Mouse (Mus musculus): ENCODE results near the gene Aoc2.

Gene Aoc2

DNA sequence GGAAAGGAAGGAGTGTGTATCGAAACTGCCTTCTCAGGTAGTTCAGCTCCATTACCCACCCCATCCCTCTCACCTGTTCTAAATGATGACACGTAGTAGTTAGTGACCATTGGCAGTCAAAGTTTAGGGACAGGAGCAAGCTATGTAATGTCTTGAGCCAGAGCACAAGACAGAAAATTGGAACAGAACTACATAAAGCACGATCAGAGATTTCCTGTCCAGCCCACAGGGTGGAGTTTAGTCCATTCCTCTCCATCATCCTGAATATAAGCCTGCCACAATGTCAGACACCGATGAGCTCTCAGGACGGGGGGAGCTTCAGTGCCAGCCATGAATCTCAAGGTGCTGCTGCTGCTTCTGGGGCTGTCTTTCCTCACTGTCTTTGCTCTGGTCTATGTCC, at the start of gene Aoc2:
TSS of gene Aoc2 (plus strand) at position 301 of the 400 bp plus-strand sequence.
- CTCF ChIA-PET: interaction anchor here (0.6 to 9.7 kb wide), 15 partner anchors 10 to 148 kb away, joined by 3 to 105 read pairs (median 7); partner anchors contain the start of genes Becn1 (in 1 of the 4), Rnd2 (in 1 of the 4), Rpl27 (in 1 of the 4) and Vat1 (in 1 of the 4)
- POLR2A ChIA-PET: interaction anchor here (0.6 to 7.7 kb wide), 27 partner anchors 8 to 153 kb away, joined by 3 to 61 read pairs (median 4); partner anchors contain the start of genes Rpl27 (in 3 of the 4), Psme3 (in 2 of the 4), Becn1 (in 1 of the 4) and Cntd1 (in 1 of the 4)

DNA sequence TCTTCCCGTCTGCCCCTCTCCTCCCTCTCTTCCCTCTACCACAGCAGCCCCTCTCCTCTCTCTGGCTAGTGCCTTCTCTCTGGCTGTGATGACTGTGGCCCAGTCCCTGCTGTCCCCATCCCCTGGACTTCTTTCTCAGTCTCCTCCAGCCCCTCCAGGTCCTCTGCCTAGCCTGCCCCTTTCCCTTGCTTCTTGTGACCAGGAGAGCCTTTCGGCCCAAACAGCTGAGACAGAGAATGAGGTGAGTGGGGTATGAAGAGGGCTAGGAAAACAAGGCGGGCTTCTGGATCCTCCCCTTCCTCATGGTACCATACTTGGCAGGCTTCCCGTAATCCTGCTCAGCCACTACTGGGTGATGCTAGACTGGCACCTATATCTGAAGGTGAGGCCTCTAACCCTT, 49.6 kb upstream of the Aoc2 start:
- POLR2A ChIA-PET: interaction anchor here in 2 of 4 experiments (0.9 to 2.3 kb wide), 4 partner anchors 14 to 167 kb away, joined by 3 to 6 read pairs (median 3); partner anchors contain the start of genes Rpl27 (in 1 of the 2) and Wnk4 (in 1 of the 2)

DNA sequence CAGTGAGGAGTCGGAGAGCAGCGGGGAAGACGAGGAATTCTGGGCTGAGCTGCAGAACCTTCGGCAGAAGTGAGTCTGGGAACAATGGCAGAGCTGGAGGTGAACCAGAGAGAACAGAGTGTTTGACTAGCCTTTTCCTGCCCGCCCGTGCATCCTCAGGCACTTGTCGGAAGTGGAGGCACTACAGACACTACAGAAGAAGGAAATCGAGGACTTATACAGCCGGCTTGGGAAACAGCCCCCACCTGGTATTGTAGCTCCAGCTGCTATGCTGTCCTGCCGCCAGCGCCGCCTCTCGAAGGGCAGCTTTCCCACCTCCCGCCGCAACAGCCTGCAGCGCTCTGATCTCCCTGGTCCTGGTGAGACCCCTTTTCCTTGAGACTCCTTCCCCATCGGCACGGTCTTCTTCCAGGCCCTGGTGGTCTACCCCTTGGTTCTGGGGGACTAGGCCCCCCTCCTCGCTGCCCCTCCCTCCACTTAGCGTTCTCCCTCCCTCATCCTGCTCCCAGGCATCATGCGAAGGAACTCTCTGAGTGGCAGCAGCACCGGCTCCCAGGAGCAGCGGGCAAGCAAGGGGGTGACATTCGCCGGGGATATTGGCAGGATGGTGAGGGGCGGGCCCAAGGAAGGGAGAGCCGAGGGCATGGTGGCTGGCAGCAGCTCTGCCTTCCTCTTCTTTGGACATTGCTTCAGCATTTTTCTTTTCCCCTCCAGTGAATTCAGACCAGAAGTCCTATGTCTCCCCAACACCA, 48.4 kb upstream of the Aoc2 start:
- POLR2A ChIA-PET: interaction anchor here in 2 of 4 experiments (0.7 to 4.1 kb wide), 8 partner anchors 9 to 166 kb away, joined by 3 to 45 read pairs (median 3); partner anchors contain the start of genes Plekhh3 (in 1 of the 2), Rpl27 (in 1 of the 2) and Wnk4 (in 1 of the 2)
- CTCF ChIA-PET: interaction anchor here in 1 of 4 experiments (1.3 to 1.5 kb wide), 2 partner anchors 25 to 402 kb away, joined by 3 to 5 read pairs; partner anchors contain the start of gene Becn1

More for the DNA sequence above, 49.6 kb upstream of the Aoc2 start:
- CTCF ChIA-PET: interaction anchor here in 1 of 4 experiments (1.5 kb wide), 1 partner anchor 26 kb away, joined by 5 read pairs; the partner anchor contains the start of gene Becn1

DNA sequence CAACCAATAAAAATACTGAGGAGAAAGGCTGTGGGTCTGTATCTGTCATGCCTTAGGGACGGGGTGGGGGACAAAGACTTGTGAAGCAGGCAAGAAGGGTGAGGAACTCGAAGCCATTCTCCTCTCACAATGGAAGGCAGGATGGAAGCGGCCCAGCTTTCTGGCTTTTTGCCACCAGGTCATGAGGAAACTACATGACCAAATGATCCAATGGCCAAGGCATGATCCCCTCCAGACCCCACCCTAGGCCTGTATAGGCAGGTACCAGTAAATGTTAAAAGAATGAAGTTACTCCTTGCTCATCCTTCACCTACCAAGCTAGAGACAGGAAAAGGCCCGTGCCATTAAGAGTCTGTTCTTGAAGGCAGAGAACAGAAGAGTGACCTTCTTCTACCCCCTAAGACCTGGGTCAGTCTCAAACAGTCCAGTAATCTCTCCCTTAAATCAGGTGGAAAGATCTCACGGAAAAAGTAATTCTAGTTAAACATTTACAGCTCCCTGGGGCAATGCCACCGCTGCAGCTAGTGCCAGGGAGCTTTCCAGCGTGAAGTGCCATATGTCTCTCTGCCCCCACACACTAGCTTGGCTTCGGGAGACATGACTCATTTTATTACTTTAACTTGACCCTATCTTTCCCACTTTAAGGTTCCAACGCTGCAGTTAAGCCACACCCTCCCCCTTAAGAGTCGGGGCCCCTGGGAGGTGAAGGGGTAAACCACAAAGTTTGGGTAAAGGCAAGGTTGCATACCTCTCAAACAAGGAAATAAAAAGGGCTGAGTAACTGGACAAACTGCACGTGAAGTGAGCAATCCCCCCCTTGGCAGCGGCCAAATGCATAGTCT, 47.3 kb upstream of the Aoc2 start:
- POLR2A ChIA-PET: interaction anchor here in 3 of 4 experiments (0.8 to 4.1 kb wide), 34 partner anchors 8 to 388 kb away, joined by 3 to 45 read pairs (median 6); partner anchors contain the start of genes Rpl27 (in 3 of the 3), Becn1 (in 2 of the 3), Retreg3 (in 2 of the 3) and Tubg1 (in 2 of the 3)

DNA sequence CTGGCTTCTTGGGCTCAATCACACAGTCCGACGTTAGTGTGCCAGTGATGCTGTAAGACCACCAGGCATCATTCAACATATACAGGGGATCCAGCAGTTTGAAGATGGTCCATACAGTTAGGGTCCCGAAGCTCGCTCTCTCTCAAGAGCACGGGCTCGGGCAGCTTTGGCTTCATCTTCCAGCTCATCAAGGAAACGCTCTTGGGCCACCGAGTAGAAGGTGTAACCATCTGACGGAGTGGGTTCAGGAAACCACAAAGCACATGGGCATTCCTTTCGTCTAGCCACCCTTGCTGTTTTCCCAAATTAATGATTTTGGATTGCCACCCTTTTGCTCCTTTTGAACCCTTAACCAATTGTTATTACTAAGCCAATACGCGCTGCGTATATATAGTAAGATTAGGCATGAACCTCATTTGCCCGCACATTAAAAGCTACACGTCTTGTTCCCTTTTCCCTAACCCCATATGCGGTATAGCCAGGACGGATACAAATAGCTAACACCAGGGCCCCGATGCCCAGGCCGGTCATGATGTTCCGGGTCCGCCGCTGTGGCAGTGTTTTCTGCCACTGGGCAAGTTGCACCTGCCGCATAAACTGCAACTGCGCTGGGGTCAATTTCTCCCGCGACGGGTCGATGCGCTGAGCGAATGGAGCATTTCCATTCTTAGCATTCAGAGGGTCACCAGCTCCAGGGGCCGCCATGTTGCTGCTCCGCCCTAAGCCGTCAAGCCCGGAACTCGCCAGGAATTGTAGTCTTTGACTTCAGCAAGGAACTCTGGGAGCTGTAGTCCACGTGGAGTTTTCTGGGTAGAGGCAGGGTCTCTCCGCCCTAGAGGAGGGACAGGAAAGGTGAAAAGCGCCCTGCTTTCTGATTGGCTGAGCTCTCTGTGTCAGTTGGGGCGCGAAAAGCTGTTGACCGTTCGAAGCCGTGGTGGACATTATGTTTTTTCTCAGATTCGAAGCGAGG, 46.4 kb upstream of the Aoc2 start, which contains the start of the genes Cntd1 and Coa3:
TSS of gene Cntd1 (plus strand) at position 790 of the 970 bp plus-strand sequence.
TSS of gene Coa3 (minus strand) at position 892 of the 970 bp plus-strand sequence.
- CTCF ChIA-PET: interaction anchor here (0.5 to 2.2 kb wide), 25 partner anchors 16 to 591 kb away, joined by 3 to 21 read pairs (median 4); partner anchors contain the start of genes Becn1 (in 4 of the 4), Rpl27 (in 2 of the 4), Psmc3ip (in 1 of the 4) and Retreg3 (in 1 of the 4)
- POLR2A ChIA-PET: interaction anchor here (0.5 to 4.1 kb wide), 79 partner anchors 7 to 959 kb away, joined by 3 to 45 read pairs (median 4); partner anchors contain the start of genes Becn1 (in 3 of the 4), Psme3 (in 3 of the 4), Rpl27 (in 3 of the 4) and Wnk4 (in 3 of the 4)

More for the DNA sequence above, 47.3 kb upstream of the Aoc2 start:
- CTCF ChIA-PET: interaction anchor here in 2 of 4 experiments (0.5 to 2.2 kb wide), 10 partner anchors 17 to 164 kb away, joined by 3 to 21 read pairs (median 4); partner anchors contain the start of genes Becn1 (in 1 of the 2) and Rpl27 (in 1 of the 2)

DNA sequence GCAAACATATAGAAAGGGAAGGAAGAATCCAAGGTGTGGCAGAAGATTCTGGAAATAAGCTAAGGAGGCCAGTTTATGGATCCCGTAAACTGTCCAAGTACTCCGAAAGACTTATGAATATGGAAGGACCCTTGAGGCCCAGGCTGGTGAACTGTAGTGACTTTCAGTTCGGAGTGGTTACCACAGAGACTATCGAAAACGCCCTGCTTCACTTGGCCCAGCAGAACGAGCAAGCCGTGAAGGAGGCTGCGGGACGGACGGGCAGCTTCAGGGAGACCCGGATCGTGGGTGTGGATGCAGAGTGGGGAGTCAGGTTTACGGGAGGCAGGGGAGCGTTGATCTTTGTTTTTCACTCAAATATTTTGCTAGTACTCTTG, 45.7 kb upstream of the Aoc2 start:
- CTCF ChIA-PET: interaction anchor here (0.6 to 2.2 kb wide), 23 partner anchors 16 to 590 kb away, joined by 3 to 21 read pairs (median 4); partner anchors contain the start of genes Becn1 (in 4 of the 4), Psmc3ip (in 1 of the 4), Retreg3 (in 1 of the 4) and Rpl27 (in 1 of the 4)

DNA sequence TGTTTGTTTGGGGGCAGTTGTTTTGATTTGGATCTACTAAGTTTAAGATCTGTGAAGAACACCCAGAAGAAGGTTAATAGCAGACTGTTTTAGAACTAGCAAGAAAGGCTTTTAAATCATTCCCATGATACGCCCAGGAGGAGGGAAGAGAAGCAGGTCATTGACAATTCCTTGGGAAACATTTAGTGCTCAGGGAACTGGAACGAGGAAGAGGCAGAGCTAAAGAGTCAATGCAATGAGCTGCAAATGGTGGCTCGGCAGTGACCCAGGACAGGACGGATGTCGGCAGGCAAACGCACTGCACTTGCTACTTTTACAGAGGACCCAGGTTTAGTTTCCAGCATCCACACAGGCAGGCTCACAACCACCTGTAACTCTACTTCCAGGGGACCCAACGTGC, 44.0 kb upstream of the Aoc2 start:
- ChIA-PET CTCF (no interaction called here), POLR2A (interaction anchor here in 3 of 4 experiments (0.6 to 2.9 kb wide), 7 partner anchors 10 to 816 kb away, joined by 3 to 10 read pairs (median 4); partner anchors contain the start of genes Becn1 (in 1 of the 3), Rpl27 (in 1 of the 3) and Wnk4 (in 1 of the 3))

More for the DNA sequence above, 45.7 kb upstream of the Aoc2 start:
- POLR2A ChIA-PET: interaction anchor here (0.5 to 4.1 kb wide), 73 partner anchors 8 to 959 kb away, joined by 3 to 45 read pairs (median 4); partner anchors contain the start of genes Becn1 (in 3 of the 4), Psme3 (in 3 of the 4), Rpl27 (in 3 of the 4) and Wnk4 (in 3 of the 4)

DNA sequence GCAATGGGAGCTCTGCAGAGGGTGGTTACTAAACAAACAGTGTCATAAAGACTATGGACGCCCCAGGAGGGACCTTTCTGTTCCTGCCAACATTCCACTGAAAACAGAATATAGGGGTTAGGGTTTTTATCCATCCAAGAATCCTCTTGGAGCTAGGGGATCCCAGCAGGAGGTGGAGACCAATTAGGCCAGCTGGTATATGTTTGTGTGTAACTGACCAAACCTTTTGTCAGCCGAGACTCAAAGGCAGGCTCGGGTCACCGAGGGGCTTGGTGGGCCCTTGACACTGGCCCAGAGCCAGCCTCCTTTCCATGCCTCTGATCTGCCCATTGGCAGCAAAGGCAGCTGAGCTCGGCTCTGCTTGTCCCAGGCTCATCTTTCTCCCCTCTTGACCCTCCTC, 42.0 kb upstream of the Aoc2 start:
- CTCF ChIA-PET: interaction anchor here in 2 of 4 experiments (0.5 to 1.4 kb wide), 4 partner anchors 19 to 112 kb away, joined by 3 to 6 read pairs (median 3); partner anchors contain the start of gene Becn1 (in 2 of the 2)
- POLR2A ChIA-PET: interaction anchor here in 2 of 4 experiments (0.7 to 2.9 kb wide), 8 partner anchors 8 to 29 kb away, joined by 3 to 10 read pairs (median 3); partner anchors contain the start of genes Becn1 (in 2 of the 2), Vps25 (in 1 of the 2) and Wnk4 (in 1 of the 2)

DNA sequence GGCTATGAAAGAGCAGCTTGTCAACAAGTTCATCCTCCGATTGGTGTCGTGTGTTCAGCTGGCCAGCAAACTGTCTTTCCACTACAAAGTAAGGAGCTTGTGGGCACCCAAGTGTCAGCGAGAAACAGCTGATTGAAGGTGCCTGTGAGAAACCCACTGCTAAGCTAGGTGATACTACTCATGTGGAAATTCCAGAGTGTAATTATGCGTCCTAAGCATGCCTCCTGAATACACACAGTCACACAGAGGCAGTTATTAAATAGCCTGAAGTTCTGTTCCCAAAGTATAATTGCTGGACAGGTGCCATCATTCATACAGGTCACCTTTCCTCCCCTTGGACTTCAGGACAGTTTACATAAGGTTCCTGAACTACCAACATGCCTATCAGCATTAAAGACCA, 41.1 kb upstream of the Aoc2 start:
- POLR2A ChIA-PET: interaction anchor here in 2 of 4 experiments (0.6 to 2.9 kb wide), 5 partner anchors 11 to 106 kb away, joined by 3 to 10 read pairs (median 3); partner anchors contain the start of genes Becn1 (in 2 of the 2) and Vps25 (in 1 of the 2)
- CTCF ChIA-PET: interaction anchor here in 1 of 4 experiments (1.4 kb wide), 1 partner anchor 18 kb away, joined by 6 read pairs; the partner anchor contains the start of gene Becn1

DNA sequence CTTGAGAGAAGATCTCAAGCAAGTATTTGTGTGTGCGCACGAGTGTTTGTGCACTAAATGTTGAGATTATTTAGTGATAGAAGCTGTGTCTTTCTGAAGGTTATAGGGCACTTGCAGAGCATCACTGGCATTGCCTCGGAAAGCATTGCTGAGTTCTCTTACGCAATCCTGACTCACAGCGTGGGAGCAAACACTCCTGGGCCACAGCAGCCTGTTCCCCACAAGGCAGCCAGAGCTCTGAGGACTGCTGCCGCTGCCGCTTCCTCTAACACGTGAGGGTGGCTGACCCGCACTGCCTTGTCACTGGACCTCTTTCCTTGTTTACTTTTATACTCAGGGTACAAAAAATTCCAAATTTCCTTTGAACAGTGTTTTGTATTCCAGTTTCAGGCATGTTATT, 37.6 kb upstream of the Aoc2 start:
- CTCF ChIA-PET: interaction anchor here in 2 of 4 experiments (0.5 to 0.9 kb wide), 3 partner anchors 15 to 342 kb away, joined by 3 to 4 read pairs (median 3); partner anchors contain the start of gene Becn1 (in 1 of the 2)
- POLR2A ChIA-PET: interaction anchor here in 2 of 4 experiments (0.6 to 1.5 kb wide), 6 partner anchors 9 to 199 kb away, joined by 3 to 6 read pairs (median 3); partner anchors contain the start of genes Becn1 (in 2 of the 2), Cntd1 (in 1 of the 2), Coa3 (in 1 of the 2) and Rpl27 (in 1 of the 2)

DNA sequence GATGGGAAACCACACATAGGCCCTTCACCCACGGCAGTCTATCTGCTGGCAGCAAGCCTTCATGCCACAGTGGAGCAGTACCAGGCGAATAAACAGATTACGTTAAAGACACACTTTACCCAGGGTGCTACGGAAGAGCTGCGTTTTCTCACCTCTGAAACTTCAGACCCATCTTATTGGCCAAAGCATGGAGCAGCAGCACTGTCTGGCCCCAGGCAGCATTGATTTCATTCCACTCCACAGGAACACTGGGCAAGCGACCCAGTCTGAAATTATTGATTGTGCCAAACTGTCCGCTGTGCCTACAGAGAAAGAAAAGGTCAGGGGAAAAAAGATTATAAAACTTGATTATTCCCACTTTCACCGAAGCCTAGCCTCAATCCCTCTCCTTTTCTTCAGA, 33.6 kb upstream of the Aoc2 start:
- CTCF ChIA-PET: interaction anchor here in 2 of 4 experiments (0.5 to 0.9 kb wide), 2 partner anchors 11 to 151 kb away, joined by 6 to 11 read pairs; partner anchors contain the start of genes Becn1 (in 1 of the 2) and Rpl27 (in 1 of the 2)
- POLR2A ChIA-PET: interaction anchor here in 2 of 4 experiments (0.9 to 2.2 kb wide), 6 partner anchors 8 to 151 kb away, joined by 3 to 6 read pairs (median 4); partner anchors contain the start of genes Cntd1 (in 1 of the 2), Coa3 (in 1 of the 2), Psme3 (in 1 of the 2) and Rpl27 (in 1 of the 2)

DNA sequence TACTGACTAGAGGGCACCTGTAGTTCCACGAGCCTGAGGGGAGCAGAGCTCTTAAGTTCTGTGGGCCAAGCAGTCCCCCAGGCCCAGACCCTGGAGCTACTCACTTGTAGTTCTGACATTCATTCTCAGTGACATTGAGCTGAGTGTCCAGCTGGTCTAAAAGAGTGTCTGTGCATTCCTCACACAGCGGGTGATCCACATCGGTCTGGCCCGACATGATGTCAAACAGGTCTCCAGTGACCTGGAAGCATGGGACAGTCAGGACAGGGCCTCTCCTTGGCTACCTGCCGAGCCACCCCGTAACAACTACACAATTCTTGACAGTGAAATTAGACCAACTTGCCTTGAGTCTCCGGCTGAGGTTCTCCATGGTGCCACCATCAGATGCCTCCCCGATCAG, 29.7 kb upstream of the Aoc2 start:
- ChIA-PET POLR2A (interaction anchor here (0.6 to 1.9 kb wide), 15 partner anchors 12 to 1233 kb away, joined by 3 to 10 read pairs (median 4); partner anchors contain the start of genes Rpl27 (in 2 of the 4), Wnk4 (in 2 of the 4), Cntd1 (in 1 of the 4) and Coa3 (in 1 of the 4)), CTCF (interaction anchor here in 2 of 4 experiments (0.6 to 1.5 kb wide), 6 partner anchors 13 to 144 kb away, joined by 3 to 7 read pairs (median 5); partner anchors contain the start of genes Cntd1 (in 1 of the 2) and Coa3 (in 1 of the 2))

DNA sequence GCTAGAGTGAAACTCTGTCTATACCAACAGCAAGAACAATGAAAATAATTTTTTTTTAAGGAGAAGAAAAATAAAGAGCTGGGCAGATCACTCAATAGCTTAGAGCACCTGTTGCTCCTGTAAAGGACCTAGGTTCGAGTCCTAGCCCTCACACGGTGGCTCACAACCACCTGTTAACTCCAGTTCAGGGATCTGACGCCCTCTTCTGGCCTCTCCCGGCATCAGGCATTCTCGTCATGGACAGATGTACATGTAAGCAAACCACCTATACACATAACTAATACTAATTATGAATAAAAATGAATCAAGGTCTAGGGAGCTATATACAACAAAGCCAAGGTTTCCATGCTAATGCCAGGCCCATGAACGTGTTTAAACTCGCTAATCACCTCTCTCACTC, 24.0 kb upstream of the Aoc2 start:
- ChIA-PET CTCF (interaction anchor here in 2 of 4 experiments (0.6 to 2.4 kb wide), 8 partner anchors 22 to 183 kb away, joined by 3 to 15 read pairs (median 6); partner anchors contain the start of genes Aarsd1 (in 1 of the 2), Cntd1 (in 1 of the 2), Coa3 (in 1 of the 2) and Wnk4 (in 1 of the 2)), POLR2A (interaction anchor here in 3 of 4 experiments (0.6 to 2.8 kb wide), 16 partner anchors 12 to 141 kb away, joined by 3 to 29 read pairs (median 4); partner anchors contain the start of genes Cntd1 (in 2 of the 3), Coa3 (in 2 of the 3), Rpl27 (in 2 of the 3) and Psme3 (in 1 of the 3))

DNA sequence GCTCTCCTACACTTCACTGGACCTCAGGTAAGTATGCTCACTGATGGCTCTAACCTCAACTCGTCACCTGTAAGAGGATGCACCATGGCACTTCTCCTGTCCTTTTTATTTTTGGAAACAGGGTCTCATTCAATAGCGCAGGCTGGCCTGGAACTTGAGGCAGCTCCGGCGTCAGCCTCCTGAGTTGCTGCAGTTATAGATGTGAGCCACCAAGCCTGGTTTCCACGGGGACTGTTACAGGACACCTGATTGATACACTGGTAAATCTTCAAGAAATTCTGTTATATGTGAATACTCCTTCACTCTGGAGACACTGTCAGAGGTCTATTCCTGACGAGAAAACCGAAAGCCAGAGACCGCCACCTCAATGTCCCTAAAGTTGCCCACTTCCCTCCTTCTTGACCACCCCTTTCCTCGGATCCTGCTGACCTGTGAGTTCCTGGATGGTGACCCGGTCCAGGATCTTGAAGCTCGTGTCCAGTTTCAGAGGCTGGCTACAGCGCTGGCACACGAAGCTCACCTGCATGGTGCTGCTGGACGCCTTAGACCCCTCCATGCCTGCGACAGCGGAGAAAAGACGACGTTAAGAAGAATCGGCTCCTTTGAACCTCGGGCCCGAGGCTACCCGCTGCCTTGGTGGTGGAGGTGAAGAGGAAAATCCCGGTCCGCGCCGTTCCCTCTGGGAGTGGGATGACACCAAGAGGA, 23.4 kb upstream of the Aoc2 start:
- CTCF ChIA-PET: interaction anchor here (0.5 to 2.4 kb wide), 81 partner anchors 8 to 946 kb away, joined by 3 to 26 read pairs (median 4); partner anchors contain the start of genes Cntd1 (in 4 of the 4), Coa3 (in 4 of the 4), Vps25 (in 2 of the 4) and Wnk4 (in 2 of the 4)
- POLR2A ChIA-PET: interaction anchor here (0.6 to 2.8 kb wide), 69 partner anchors 9 to 981 kb away, joined by 3 to 29 read pairs (median 4); partner anchors contain the start of genes Psme3 (in 4 of the 4), Rpl27 (in 3 of the 4), Cntd1 (in 2 of the 4) and Coa3 (in 2 of the 4)
